Comparison of ENCODE assay signal across 8 mouse cellular contexts in genomic region chr4:148176603-148177002, GRCm38 (mm10). TPM values are rescaled to one million over a fixed set of nuclear protein-coding genes. Genes with fewer than 3 reads are reported as not detected.
"Had no signal": no experiment of that assay in that cellular context is flagged by ENCODE, and none has a peak within 500 bp of the region (broad histone marks: within the 10 kb centered on the region; RNA-seq: fewer than 3 reads in every experiment).

No protein-coding gene starts in this region.

RNA-seq across cellular contexts. Expression of gene Fbxo2, which starts 16.2 kb away (rescaled TPM):
- total RNA-seq: megakaryocyte, adult 5-6 weeks; megakaryocyte-erythroid progenitor cell, adult 5-6 weeks; monocyte, adult 5-6 weeks had no signal
- polyA plus RNA-seq: liver, embryonic 16.5 days; liver, postnatal 0 days; macrophage had no signal

RNA-seq across cellular contexts. Expression of gene Draxin, which starts 46.1 kb away (rescaled TPM):
- total RNA-seq: liver, adult 2 months; megakaryocyte, adult 5-6 weeks; megakaryocyte-erythroid progenitor cell, adult 5-6 weeks had no signal
- polyA plus RNA-seq: liver, adult 2 months; lung, embryonic 14.5 days; macrophage had no signal
